Mouse (Mus musculus): ENCODE results near the gene Acap2. TPM values are rescaled to one million over a fixed set of nuclear protein-coding genes. Genes with fewer than 3 reads are reported as not detected.

Acap2 gene
- polyA plus RNA-seq, 1 experiment from 2014 or later = 10.6 TPM

- Histone ChIP-seq H3K9me3 (replicated peaks; ENCODE audit: control insufficient read depth, low read length) (no peaks in the 10 kb centered on the region), H3K27me3 (ENCODE audit: control insufficient read depth, insufficient read depth, low read length) (no peaks in the 10 kb centered on the region), H3K4me1 (ENCODE audit: control insufficient read depth, insufficient read depth, low read length) (no peaks in the 10 kb centered on the region), H3K36me3 (ENCODE audit: control insufficient read depth, insufficient read depth) (no peaks in the 10 kb centered on the region), H3K4me2 (ENCODE audit: low read depth, low read length) (no peak overlapping the region), H3K4me3 (ENCODE audit: low read length) (no peak overlapping the region), H3K9ac (ENCODE audit: low read length) (no peak overlapping the region), H3K27ac (ENCODE audit: low read length) (no peak overlapping the region)
- ATAC-seq (replicated peaks; ENCODE audit: extremely low read depth, insufficient read depth, low FRiP score) = no peak
- WGBS = 71% methylated on average over 6 of the region's 6 CpGs
These were observed 52.2 kb downstream of the Acap2 start for GRCm38 (mm10) chr16:31148891-31149290.

GRCm38 (mm10) chr16:31147766-31148165 lies 53.3 kb downstream of the Acap2 start:
- Histone ChIP-seq H3K4me1 (ENCODE audit: control insufficient read depth, insufficient read depth, low read length) (no peaks in the 10 kb centered on the region), H3K27me3 (ENCODE audit: control insufficient read depth, insufficient read depth, low read length) (no peaks in the 10 kb centered on the region), H3K27ac (ENCODE audit: low read length) (no peak overlapping the region), H3K4me2 (ENCODE audit: low read depth, low read length) (no peak overlapping the region), H3K9me3 (replicated peaks; ENCODE audit: control insufficient read depth, low read length) (no peaks in the 10 kb centered on the region), H3K9ac (ENCODE audit: low read length) (no peak overlapping the region), H3K36me3 (ENCODE audit: control insufficient read depth, insufficient read depth) (no peaks in the 10 kb centered on the region), H3K4me3 (ENCODE audit: low read length) (no peak overlapping the region)
- WGBS = 78% methylated on average over 6 of the region's 6 CpGs
- no peak for ATAC-seq (replicated peaks; ENCODE audit: extremely low read depth, insufficient read depth, low FRiP score)

GRCm38 (mm10) chr16:31141916-31142315 lies 59.1 kb downstream of the Acap2 start:
- Histone ChIP-seq H3K9me3 (replicated peaks; ENCODE audit: control insufficient read depth, low read length) (no peaks in the 10 kb centered on the region), H3K4me1 (ENCODE audit: control insufficient read depth, insufficient read depth, low read length) (no peaks in the 10 kb centered on the region), H3K9ac (ENCODE audit: low read length) (no peak overlapping the region), H3K27ac (ENCODE audit: low read length) (no peak overlapping the region), H3K27me3 (ENCODE audit: control insufficient read depth, insufficient read depth, low read length) (no peaks in the 10 kb centered on the region), H3K4me3 (ENCODE audit: low read length) (no peak overlapping the region), H3K4me2 (ENCODE audit: low read depth, low read length) (no peak overlapping the region), H3K36me3 (ENCODE audit: control insufficient read depth, insufficient read depth) (0 out of 2 replicates have a peak, but pooled peaks cover 4% of the 10 kb centered on the region)
- ATAC-seq (replicated peaks; ENCODE audit: extremely low read depth, insufficient read depth, low FRiP score) = no peak
- 81% methylated on average over 6 of the region's 6 CpGs for WGBS

GRCm38 (mm10) chr16:31136616-31137253 lies 64.3 kb downstream of the Acap2 start:
- no peaks in the 10 kb centered on the region for H3K27me3 ChIP-seq (ENCODE audit: control insufficient read depth, insufficient read depth, low read length)
- peaks cover 2% of the 10 kb centered on the region; the same call in 1 of the 2 replicates for H3K4me1 ChIP-seq (ENCODE audit: control insufficient read depth, insufficient read depth, low read length)
- WGBS = 67% methylated on average over 13 of the region's 13 CpGs
- no peak overlapping the region for H3K9ac ChIP-seq (ENCODE audit: low read length)
- H3K36me3 ChIP-seq (ENCODE audit: control insufficient read depth, insufficient read depth) = 0 out of 2 replicates have a peak, but pooled peaks cover 4% of the 10 kb centered on the region
- no peak overlapping the region for H3K27ac ChIP-seq (ENCODE audit: low read length)
- no peak for ATAC-seq (replicated peaks; ENCODE audit: extremely low read depth, insufficient read depth, low FRiP score)
- no peak overlapping the region for H3K4me3 ChIP-seq (ENCODE audit: low read length)
- H3K4me2 ChIP-seq (ENCODE audit: low read depth, low read length) = no peak overlapping the region
- no peaks in the 10 kb centered on the region for H3K9me3 ChIP-seq (replicated peaks; ENCODE audit: control insufficient read depth, low read length)

- no peak overlapping the region for H3K27ac ChIP-seq (ENCODE audit: low read length)
- H3K9me3 ChIP-seq (replicated peaks; ENCODE audit: control insufficient read depth, low read length) = no peaks in the 10 kb centered on the region
- 0 out of 2 replicates have a peak, but pooled peaks cover 4% of the 10 kb centered on the region for H3K36me3 ChIP-seq (ENCODE audit: control insufficient read depth, insufficient read depth)
- 62% methylated on average over 8 of the region's 8 CpGs for WGBS
- H3K27me3 ChIP-seq (ENCODE audit: control insufficient read depth, insufficient read depth, low read length) = no peaks in the 10 kb centered on the region
- ATAC-seq (replicated peaks; ENCODE audit: extremely low read depth, insufficient read depth, low FRiP score) = no peak
- H3K9ac ChIP-seq (ENCODE audit: low read length) = no peak overlapping the region
- no peak overlapping the region for H3K4me2 ChIP-seq (ENCODE audit: low read depth, low read length)
- no peak overlapping the region for H3K4me3 ChIP-seq (ENCODE audit: low read length)
- peaks cover 2% of the 10 kb centered on the region; the same call in 1 of the 2 replicates for H3K4me1 ChIP-seq (ENCODE audit: control insufficient read depth, insufficient read depth, low read length)
These were observed 65.5 kb downstream of the Acap2 start for GRCm38 (mm10) chr16:31135519-31135918.

GRCm38 (mm10) chr16:31131531-31131930 lies 69.5 kb downstream of the Acap2 start:
- Histone ChIP-seq H3K27me3 (ENCODE audit: control insufficient read depth, insufficient read depth, low read length) (no peaks in the 10 kb centered on the region), H3K9ac (ENCODE audit: low read length) (no peak overlapping the region), H3K4me2 (ENCODE audit: low read depth, low read length) (no peak overlapping the region), H3K4me3 (ENCODE audit: low read length) (no peak overlapping the region), H3K27ac (ENCODE audit: low read length) (no peak overlapping the region), H3K4me1 (ENCODE audit: control insufficient read depth, insufficient read depth, low read length) (peaks cover 2% of the 10 kb centered on the region; the same call in 1 of the 2 replicates), H3K36me3 (ENCODE audit: control insufficient read depth, insufficient read depth) (peaks cover 3% of the 10 kb centered on the region; the same call in 1 of the 2 replicates), H3K9me3 (replicated peaks; ENCODE audit: control insufficient read depth, low read length) (no peaks in the 10 kb centered on the region)
- ATAC-seq (replicated peaks; ENCODE audit: extremely low read depth, insufficient read depth, low FRiP score) = no peak
- 63% methylated on average over 5 of the region's 5 CpGs for WGBS

GRCm38 (mm10) chr16:31128116-31128515 lies 72.9 kb downstream of the Acap2 start:
- Histone ChIP-seq H3K4me3 (ENCODE audit: low read length) (no peak overlapping the region), H3K4me2 (ENCODE audit: low read depth, low read length) (no peak overlapping the region), H3K27ac (ENCODE audit: low read length) (no peak overlapping the region), H3K9me3 (replicated peaks; ENCODE audit: control insufficient read depth, low read length) (no peaks in the 10 kb centered on the region), H3K4me1 (ENCODE audit: control insufficient read depth, insufficient read depth, low read length) (no peaks in the 10 kb centered on the region), H3K9ac (ENCODE audit: low read length) (no peak overlapping the region), H3K27me3 (ENCODE audit: control insufficient read depth, insufficient read depth, low read length) (no peaks in the 10 kb centered on the region), H3K36me3 (ENCODE audit: control insufficient read depth, insufficient read depth) (peaks cover 8% of the 10 kb centered on the region)
- ATAC-seq (replicated peaks; ENCODE audit: extremely low read depth, insufficient read depth, low FRiP score) = no peak
- WGBS = 89% methylated on average over 5 of the region's 5 CpGs

GRCm38 (mm10) chr16:31124991-31125390 lies 76.1 kb downstream of the Acap2 start:
- Histone ChIP-seq H3K9me3 (replicated peaks; ENCODE audit: control insufficient read depth, low read length) (no peaks in the 10 kb centered on the region), H3K4me1 (ENCODE audit: control insufficient read depth, insufficient read depth, low read length) (no peaks in the 10 kb centered on the region), H3K27ac (ENCODE audit: low read length) (no peak overlapping the region), H3K36me3 (ENCODE audit: control insufficient read depth, insufficient read depth) (peaks cover 13% of the 10 kb centered on the region), H3K4me2 (ENCODE audit: low read depth, low read length) (no peak overlapping the region), H3K27me3 (ENCODE audit: control insufficient read depth, insufficient read depth, low read length) (no peaks in the 10 kb centered on the region), H3K4me3 (ENCODE audit: low read length) (no peak overlapping the region), H3K9ac (ENCODE audit: low read length) (no peak overlapping the region)
- WGBS = 79% methylated on average over 5 of the region's 5 CpGs
- no peak for ATAC-seq (replicated peaks; ENCODE audit: extremely low read depth, insufficient read depth, low FRiP score)

- H3K9ac ChIP-seq (ENCODE audit: low read length) = no peak overlapping the region
- 96% methylated on average over 6 of the region's 6 CpGs for WGBS
- H3K9me3 ChIP-seq (replicated peaks; ENCODE audit: control insufficient read depth, low read length) = no peaks in the 10 kb centered on the region
- no peak overlapping the region for H3K27ac ChIP-seq (ENCODE audit: low read length)
- H3K4me1 ChIP-seq (ENCODE audit: control insufficient read depth, insufficient read depth, low read length) = no peaks in the 10 kb centered on the region
- H3K27me3 ChIP-seq (ENCODE audit: control insufficient read depth, insufficient read depth, low read length) = no peaks in the 10 kb centered on the region
- H3K36me3 ChIP-seq (ENCODE audit: control insufficient read depth, insufficient read depth) = peaks cover 22% of the 10 kb centered on the region
- no peak overlapping the region for H3K4me2 ChIP-seq (ENCODE audit: low read depth, low read length)
- H3K4me3 ChIP-seq (ENCODE audit: low read length) = no peak overlapping the region
- ATAC-seq (replicated peaks; ENCODE audit: extremely low read depth, insufficient read depth, low FRiP score) = no peak
These were observed 79.4 kb downstream of the Acap2 start for GRCm38 (mm10) chr16:31121612-31122011.
